Mouse (Mus musculus): ENCODE data around the gene Itfg2. TPM values are rescaled to one million over a fixed set of nuclear protein-coding genes. Genes with fewer than 3 reads are reported as not detected.
"Not testable (repeated sequence)": the region's sequence is repeated elsewhere in the genome, so short reads cannot be mapped to it uniquely, and the experiment has no call there.

The Itfg2 gene
- polyA plus RNA-seq, 1 experiment from 2014 or later, result 25.8 TPM

GRCm38 (mm10) chr6:128385026-128385425, 39.7 kb downstream of the Itfg2 start:
- no peak for ATAC-seq (replicated peaks; ENCODE audit: insufficient number of reproducible peaks, low FRiP score, low TSS enrichment)
- Histone ChIP-seq H3K27me3 (ENCODE audit: control insufficient read depth, insufficient read depth, low read length) (no peaks in the 10 kb centered on the region), H3K9ac (ENCODE audit: low read depth, low read length) (no peak overlapping the region), H3K4me1 (ENCODE audit: control insufficient read depth, insufficient read depth, low read length) (no peaks in the 10 kb centered on the region), H3K4me3 (ENCODE audit: low read depth, low read length) (no peak overlapping the region), H3K4me2 (no peak overlapping the region), H3K36me3 (ENCODE audit: control insufficient read depth, insufficient read depth, low read length) (no peaks in the 10 kb centered on the region), H3K9me3 (replicated peaks; ENCODE audit: control insufficient read depth, low read length) (no peaks in the 10 kb centered on the region), H3K27ac (ENCODE audit: low read depth, low read length) (no peak overlapping the region)
- WGBS (ENCODE audit: insufficient replicate concordance), result 80% methylated on average over 1 of the region's 1 CpGs

GRCm38 (mm10) chr6:128383752-128384151, 41.0 kb downstream of the Itfg2 start:
- H3K36me3 ChIP-seq (ENCODE audit: control insufficient read depth, insufficient read depth, low read length), result no peaks in the 10 kb centered on the region
- no peaks in the 10 kb centered on the region for H3K9me3 ChIP-seq (replicated peaks; ENCODE audit: control insufficient read depth, low read length)
- H3K4me3 ChIP-seq (ENCODE audit: low read depth, low read length), result no peak overlapping the region
- no peak for ATAC-seq (replicated peaks; ENCODE audit: insufficient number of reproducible peaks, low FRiP score, low TSS enrichment)
- no peak overlapping the region for H3K9ac ChIP-seq (ENCODE audit: low read depth, low read length)
- H3K4me1 ChIP-seq (ENCODE audit: control insufficient read depth, insufficient read depth, low read length), result no peaks in the 10 kb centered on the region
- H3K27me3 ChIP-seq (ENCODE audit: control insufficient read depth, insufficient read depth, low read length), result no peaks in the 10 kb centered on the region
- no peak overlapping the region for H3K4me2 ChIP-seq
- 83% methylated on average over 7 of the region's 7 CpGs for WGBS (ENCODE audit: insufficient replicate concordance)
- no peak overlapping the region for H3K27ac ChIP-seq (ENCODE audit: low read depth, low read length)

GRCm38 (mm10) chr6:128381254-128381653, 43.5 kb downstream of the Itfg2 start:
- ATAC-seq (replicated peaks; ENCODE audit: insufficient number of reproducible peaks, low FRiP score, low TSS enrichment), result no peak
- 71% methylated on average over 3 of the region's 3 CpGs for WGBS (ENCODE audit: insufficient replicate concordance)
- H3K27me3 ChIP-seq (ENCODE audit: control insufficient read depth, insufficient read depth, low read length), result no peaks in the 10 kb centered on the region

DNA sequence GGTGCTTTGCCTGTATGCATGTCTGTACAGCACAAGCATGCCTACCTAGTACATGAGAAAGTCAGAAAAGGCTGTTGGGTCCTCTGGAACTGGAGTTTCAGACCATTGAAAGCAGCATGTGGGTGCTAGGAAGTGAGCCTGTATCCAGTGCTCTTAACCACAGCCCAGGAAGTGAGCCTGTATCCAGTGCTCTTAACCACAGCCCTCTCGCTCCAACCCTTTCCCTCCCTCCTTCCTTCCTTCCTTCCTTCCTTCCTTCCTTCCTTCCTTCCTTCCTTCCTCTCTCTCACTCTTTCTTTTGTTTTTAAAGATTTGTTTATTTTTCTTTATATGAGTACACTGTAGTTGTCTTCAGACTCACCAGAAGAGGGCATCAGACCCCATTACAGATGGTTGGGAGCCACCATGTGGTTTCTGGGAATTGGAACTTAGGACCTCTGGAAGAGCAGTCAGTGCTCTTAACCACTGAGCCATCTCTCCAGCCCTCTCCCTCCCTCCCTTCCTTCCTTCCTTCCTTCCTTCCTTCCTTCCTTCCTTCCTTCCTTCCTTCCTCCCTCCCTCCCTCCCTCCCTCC, 44.0 kb downstream of the Itfg2 start:
- H3K36me3 ChIP-seq (ENCODE audit: control insufficient read depth, insufficient read depth, low read length); H3K27me3 ChIP-seq (ENCODE audit: control insufficient read depth, insufficient read depth, low read length); ATAC-seq (replicated peaks; ENCODE audit: insufficient number of reproducible peaks, low FRiP score, low TSS enrichment); H3K9me3 ChIP-seq (replicated peaks; ENCODE audit: control insufficient read depth, low read length); H3K27ac ChIP-seq (ENCODE audit: low read depth, low read length); H3K4me3 ChIP-seq (ENCODE audit: low read depth, low read length); H3K9ac ChIP-seq (ENCODE audit: low read depth, low read length); H3K4me2 ChIP-seq; H3K4me1 ChIP-seq (ENCODE audit: control insufficient read depth, insufficient read depth, low read length): not testable (repeated sequence)
- WGBS (ENCODE audit: insufficient replicate concordance), result 40% methylated on average over 1 of the region's 1 CpGs

More at GRCm38 (mm10) chr6:128381254-128381653, 43.5 kb downstream of the Itfg2 start:
- no peaks in the 10 kb centered on the region for H3K9me3 ChIP-seq (replicated peaks; ENCODE audit: control insufficient read depth, low read length)
- H3K9ac ChIP-seq (ENCODE audit: low read depth, low read length), result no peak overlapping the region
- H3K4me2 ChIP-seq, result no peak overlapping the region
- no peak overlapping the region for H3K4me3 ChIP-seq (ENCODE audit: low read depth, low read length)
- no peaks in the 10 kb centered on the region for H3K36me3 ChIP-seq (ENCODE audit: control insufficient read depth, insufficient read depth, low read length)
- no peak overlapping the region for H3K27ac ChIP-seq (ENCODE audit: low read depth, low read length)
- H3K4me1 ChIP-seq (ENCODE audit: control insufficient read depth, insufficient read depth, low read length), result no peaks in the 10 kb centered on the region

DNA sequence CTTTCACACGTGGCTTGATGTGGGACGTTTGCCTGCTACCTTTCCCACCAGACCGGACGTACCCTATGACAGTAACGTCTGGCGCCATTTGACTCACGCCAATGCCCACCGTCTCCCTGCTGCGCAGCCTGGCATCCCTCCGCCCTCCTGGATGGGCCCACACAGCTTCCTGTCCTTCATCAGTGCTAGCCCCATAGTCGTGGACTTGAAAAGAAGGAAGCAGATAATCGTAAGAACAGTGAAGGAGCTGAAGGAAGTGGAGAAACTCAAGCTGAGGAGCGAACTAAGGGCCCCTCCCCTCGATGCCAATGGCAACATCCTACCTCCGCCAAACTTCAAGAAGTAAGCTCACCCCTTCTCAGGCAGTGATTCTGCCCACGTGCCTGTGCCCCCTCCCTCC, 45.1 kb downstream of the Itfg2 start:
- Histone ChIP-seq H3K27ac (ENCODE audit: low read depth, low read length) (no peak overlapping the region), H3K27me3 (ENCODE audit: control insufficient read depth, insufficient read depth, low read length) (no peaks in the 10 kb centered on the region), H3K9ac (ENCODE audit: low read depth, low read length) (no peak overlapping the region), H3K4me1 (ENCODE audit: control insufficient read depth, insufficient read depth, low read length) (peaks cover 5% of the 10 kb centered on the region; the same call in 1 of the 2 replicates), H3K4me2 (no peak overlapping the region), H3K9me3 (replicated peaks; ENCODE audit: control insufficient read depth, low read length) (no peaks in the 10 kb centered on the region), H3K36me3 (ENCODE audit: control insufficient read depth, insufficient read depth, low read length) (peaks cover 3% of the 10 kb centered on the region; the same call in 1 of the 2 replicates), H3K4me3 (ENCODE audit: low read depth, low read length) (no peak overlapping the region)
- ATAC-seq (replicated peaks; ENCODE audit: insufficient number of reproducible peaks, low FRiP score, low TSS enrichment), result no peak
- 77% methylated on average over 16 of the region's 16 CpGs for WGBS (ENCODE audit: insufficient replicate concordance)

DNA sequence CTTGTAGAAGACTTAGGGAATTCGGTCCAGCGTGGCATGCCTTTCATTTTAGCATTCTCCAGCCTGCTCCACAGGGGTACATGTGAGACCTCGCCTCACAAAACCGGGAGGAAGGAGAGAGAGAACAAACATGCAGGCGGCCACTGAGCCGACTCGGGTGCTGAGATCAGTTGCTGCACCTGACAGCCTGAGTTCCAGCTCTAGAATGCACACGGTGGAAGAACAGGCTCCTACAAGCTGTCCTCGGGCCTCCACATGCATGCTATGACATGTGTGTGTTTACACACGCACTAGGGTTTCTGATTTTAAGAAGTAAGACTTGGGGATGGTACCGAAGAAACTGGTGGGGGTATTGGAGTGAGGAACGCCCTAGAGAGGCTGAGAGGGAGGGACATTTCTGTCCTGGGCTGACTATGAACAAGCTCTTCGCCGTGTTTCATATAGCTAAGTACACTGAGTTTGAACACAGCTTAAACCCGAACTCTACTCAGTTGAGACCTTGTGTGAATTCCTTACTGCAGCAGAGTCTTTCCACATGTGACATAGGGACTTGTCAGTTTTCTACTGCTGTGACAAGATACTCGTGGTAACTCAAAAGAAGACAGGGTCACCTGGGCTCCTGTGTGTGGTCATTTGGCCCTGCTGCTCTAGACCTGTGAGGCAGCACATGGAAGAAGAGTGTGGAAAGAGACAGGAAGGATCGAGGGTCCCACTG, 48.2 kb downstream of the Itfg2 start:
- H3K9me3 ChIP-seq (replicated peaks; ENCODE audit: control insufficient read depth, low read length), result no peaks in the 10 kb centered on the region
- peaks cover 7% of the 10 kb centered on the region; the same call in 1 of the 2 replicates for H3K4me1 ChIP-seq (ENCODE audit: control insufficient read depth, insufficient read depth, low read length)
- no peak overlapping the region for H3K4me3 ChIP-seq (ENCODE audit: low read depth, low read length)
- no peaks in the 10 kb centered on the region for H3K27me3 ChIP-seq (ENCODE audit: control insufficient read depth, insufficient read depth, low read length)
- H3K9ac ChIP-seq (ENCODE audit: low read depth, low read length), result no peak overlapping the region
- 86% methylated on average over 17 of the region's 17 CpGs for WGBS (ENCODE audit: insufficient replicate concordance)
- H3K27ac ChIP-seq (ENCODE audit: low read depth, low read length), result no peak overlapping the region
- ATAC-seq (replicated peaks; ENCODE audit: insufficient number of reproducible peaks, low FRiP score, low TSS enrichment), result no peak
- H3K36me3 ChIP-seq (ENCODE audit: control insufficient read depth, insufficient read depth, low read length), result peaks cover 31% of the 10 kb centered on the region
- no peak overlapping the region for H3K4me2 ChIP-seq

DNA sequence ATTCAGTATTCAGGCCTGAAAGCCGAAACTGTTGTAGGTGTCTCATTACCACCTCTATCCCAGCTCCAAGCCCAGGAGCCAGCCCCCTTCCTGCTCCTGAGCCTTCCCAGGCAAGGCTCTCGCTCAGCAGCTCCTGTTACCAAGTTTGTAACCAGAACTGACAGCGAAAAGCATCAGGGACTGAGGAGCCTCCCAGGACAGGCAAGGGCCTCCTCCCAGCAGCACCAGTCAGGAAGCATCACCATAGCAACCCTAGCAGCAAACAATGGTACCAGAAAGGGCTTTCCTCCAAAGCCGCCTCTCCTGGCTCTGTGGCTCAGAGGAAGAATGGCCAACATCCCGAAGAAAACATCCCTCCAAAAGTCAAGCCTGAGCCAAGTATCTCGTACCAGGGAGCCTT, 49.5 kb downstream of the Itfg2 start, which contains the start of the genes Tex52 and Gm44596:
Gene Tex52, plus strand, starts transcription at position 265 of the 400 bp plus-strand sequence.
Gene Gm44596, plus strand, starts transcription at position 312 of the 400 bp plus-strand sequence.
- peaks cover 7% of the 10 kb centered on the region; the same call in 1 of the 2 replicates for H3K4me1 ChIP-seq (ENCODE audit: control insufficient read depth, insufficient read depth, low read length)
- no peak within 1 kb of the TSS for H3K27ac ChIP-seq (ENCODE audit: low read depth, low read length)
- H3K36me3 ChIP-seq (ENCODE audit: control insufficient read depth, insufficient read depth, low read length), result peaks cover 43% of the 10 kb centered on the region
- WGBS (ENCODE audit: insufficient replicate concordance), result 35% methylated on average over 6 of the region's 6 CpGs
- H3K4me2 ChIP-seq, result no peak within 1 kb of the TSS
- 0 out of 2 replicates have a peak, but pooled peaks have one; percentile 37 for ATAC-seq (replicated peaks; ENCODE audit: insufficient number of reproducible peaks, low FRiP score, low TSS enrichment)
- no peaks in the 10 kb centered on the region for H3K27me3 ChIP-seq (ENCODE audit: control insufficient read depth, insufficient read depth, low read length)
- H3K9ac ChIP-seq (ENCODE audit: low read depth, low read length), result no peak within 1 kb of the TSS
- no peaks in the 10 kb centered on the region for H3K9me3 ChIP-seq (replicated peaks; ENCODE audit: control insufficient read depth, low read length)
- H3K4me3 ChIP-seq (ENCODE audit: low read depth, low read length), result no peak within 1 kb of the TSS

GRCm38 (mm10) chr6:128370040-128370439, 54.7 kb downstream of the Itfg2 start:
- Histone ChIP-seq H3K9me3 (replicated peaks; ENCODE audit: control insufficient read depth, low read length) (no peaks in the 10 kb centered on the region), H3K27me3 (ENCODE audit: control insufficient read depth, insufficient read depth, low read length) (no peaks in the 10 kb centered on the region), H3K9ac (ENCODE audit: low read depth, low read length) (no peak overlapping the region), H3K4me3 (ENCODE audit: low read depth, low read length) (no peak overlapping the region), H3K27ac (ENCODE audit: low read depth, low read length) (no peak overlapping the region), H3K4me2 (no peak overlapping the region), H3K4me1 (ENCODE audit: control insufficient read depth, insufficient read depth, low read length) (peaks cover 6% of the 10 kb centered on the region; the same call in 1 of the 2 replicates), H3K36me3 (ENCODE audit: control insufficient read depth, insufficient read depth, low read length) (peaks cover 73% of the 10 kb centered on the region)
- ATAC-seq (replicated peaks; ENCODE audit: insufficient number of reproducible peaks, low FRiP score, low TSS enrichment), result no peak
- WGBS (ENCODE audit: insufficient replicate concordance), result 84% methylated on average over 5 of the region's 5 CpGs

Measured in heart, embryonic 11.5 days (tissue).